27 mouse cellular contexts compared by ENCODE assay signal in the genomic region with DNA sequence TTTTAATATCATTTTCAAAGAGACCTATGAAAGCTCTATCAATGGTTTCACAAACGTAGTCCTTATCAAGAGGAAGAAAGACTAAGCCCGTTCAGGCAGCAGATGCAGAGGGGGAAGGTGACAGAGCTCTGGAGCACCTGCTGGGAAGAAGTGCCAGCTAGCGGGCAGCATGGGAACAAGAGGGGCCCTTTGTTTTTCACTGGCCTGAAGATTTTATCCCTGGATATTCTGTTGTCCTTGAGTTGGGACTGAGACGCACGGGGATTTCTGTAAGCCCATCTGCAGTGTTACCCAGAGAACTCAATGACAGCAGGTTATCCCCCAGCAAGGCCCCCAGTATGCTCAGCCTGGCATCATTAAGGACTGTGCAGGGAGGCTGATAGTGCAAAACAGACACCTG.
DNase-seq lines count a peak whose midpoint lies in the region; ATAC-seq and TF ChIP-seq lines count a peak whose summit lies in the region.
"Had no signal": no experiment of that assay in that cellular context is flagged by ENCODE, and none has a peak within 500 bp of the region (broad histone marks: within the 10 kb centered on the region; RNA-seq: fewer than 3 reads in every experiment).

No protein-coding gene starts in this region.

- H3K36me3 ChIP-seq in hindbrain, postnatal 0 days (ENCODE audit: insufficient read depth, low read length), result no peaks in the 10 kb centered on the region
- H3K36me3 ChIP-seq in hindbrain, embryonic 12.5 days, result no peaks in the 10 kb centered on the region
- H3K36me3 ChIP-seq: embryonic facial prominence, embryonic 10.5 days; embryonic facial prominence, embryonic 13.5 days; forebrain, embryonic 12.5 days; heart, embryonic 13.5 days; hindbrain, embryonic 15.5 days; intestine, embryonic 15.5 days had no signal

- no peak for ATAC-seq in hindbrain, postnatal 0 days
- no peak for ATAC-seq in hindbrain, embryonic 12.5 days (ENCODE audit: low FRiP score)
- ATAC-seq: CD4-positive, CD25-positive, alpha-beta regulatory T cell, adult 4 months; forebrain, postnatal 0 days; intestine, embryonic 15.5 days had no signal

- H3K4me3 ChIP-seq in hindbrain, postnatal 0 days (ENCODE audit: low read length), result no peak overlapping the region
- no peak overlapping the region for H3K4me3 ChIP-seq in hindbrain, embryonic 12.5 days
- H3K4me3 ChIP-seq: embryonic facial prominence, embryonic 10.5 days; embryonic facial prominence, embryonic 13.5 days; erythroblast, embryonic 14.5 days; forebrain, embryonic 12.5 days; gastrocnemius, adult 2 months; heart, embryonic 13.5 days; hindbrain, embryonic 15.5 days; intestine, embryonic 15.5 days had no signal

- H3K27ac ChIP-seq in hindbrain, postnatal 0 days, result no peak overlapping the region
- no peak overlapping the region for H3K27ac ChIP-seq in hindbrain, embryonic 12.5 days
- H3K27ac ChIP-seq: embryonic facial prominence, embryonic 10.5 days; embryonic facial prominence, embryonic 13.5 days; forebrain, embryonic 12.5 days; gastrocnemius, adult 2 months; heart, embryonic 13.5 days; hindbrain, embryonic 15.5 days; intestine, embryonic 15.5 days had no signal

- H3K9ac ChIP-seq in hindbrain, postnatal 0 days (replicated peaks; ENCODE audit: low read length), result no peak overlapping the region
- H3K9ac ChIP-seq in hindbrain, embryonic 12.5 days, result no peak overlapping the region
- H3K9ac ChIP-seq: embryonic facial prominence, embryonic 13.5 days; forebrain, embryonic 12.5 days; forebrain, postnatal 0 days; heart, embryonic 13.5 days; hindbrain, embryonic 15.5 days; intestine, embryonic 15.5 days had no signal

- no peaks in the 10 kb centered on the region for H3K9me3 ChIP-seq in hindbrain, postnatal 0 days (ENCODE audit: low read length)
- H3K9me3 ChIP-seq in hindbrain, embryonic 12.5 days (replicated peaks), result no peaks in the 10 kb centered on the region
- H3K9me3 ChIP-seq: embryonic facial prominence, embryonic 10.5 days; embryonic facial prominence, embryonic 13.5 days; forebrain, embryonic 12.5 days; heart, embryonic 13.5 days; hindbrain, embryonic 15.5 days; intestine, embryonic 15.5 days had no signal

- TF ChIP-seq CTCF in hindbrain, postnatal 0 days (IDR thresholded peaks at IDR 0.05; ENCODE audit: low read depth), result no peak
- TF ChIP-seq CTCF in brain, embryonic 14.5 days (IDR thresholded peaks at IDR 0.05; ENCODE audit: borderline replicate concordance, extremely low read depth, insufficient read depth, insufficient read length), result no peak

- H3K27me3 ChIP-seq in hindbrain, postnatal 0 days (ENCODE audit: insufficient read depth, low read length), result no peaks in the 10 kb centered on the region
- H3K27me3 ChIP-seq in hindbrain, embryonic 12.5 days, result no peaks in the 10 kb centered on the region
- H3K27me3 ChIP-seq: embryonic facial prominence, embryonic 13.5 days; forebrain, embryonic 12.5 days; heart, embryonic 13.5 days; hindbrain, embryonic 15.5 days; intestine, embryonic 15.5 days had no signal

- no peak for TF ChIP-seq POLR2A in brain, embryonic 14.5 days (IDR thresholded peaks at IDR 0.05; ENCODE audit: borderline replicate concordance, extremely low read depth, insufficient read depth, insufficient read length, poor library complexity, severe bottlenecking)

- H3K4me1 ChIP-seq in hindbrain, postnatal 0 days (ENCODE audit: insufficient read depth, low read length), result no peaks in the 10 kb centered on the region
- peaks cover 5% of the 10 kb centered on the region; the same call in 1 of the 2 replicates for H3K4me1 ChIP-seq in hindbrain, embryonic 12.5 days
- H3K4me1 ChIP-seq: embryonic facial prominence, embryonic 13.5 days; heart, embryonic 13.5 days; intestine, embryonic 15.5 days had no signal

- H3K4me2 ChIP-seq in hindbrain, postnatal 0 days (ENCODE audit: low read depth, low read length), result no peak overlapping the region
- no peak overlapping the region for H3K4me2 ChIP-seq in hindbrain, embryonic 12.5 days (replicated peaks)
- H3K4me2 ChIP-seq: embryonic facial prominence, embryonic 13.5 days; forebrain, embryonic 12.5 days; heart, embryonic 13.5 days; hindbrain, embryonic 15.5 days; intestine, embryonic 15.5 days had no signal

- WGBS in hindbrain, postnatal 0 days, result 29% methylated on average over 5 of the region's 5 CpGs
- WGBS in hindbrain, embryonic 12.5 days, result 20% methylated on average over 5 of the region's 5 CpGs

- peak; percentile 9 to 23 for DNase-seq in cerebellum, postnatal 25 days
- DNase-seq in cerebellum, postnatal 4 days (ENCODE audit: low spot score in 2 of 2), result no peak
- peak; percentile 37 for DNase-seq in hindbrain, postnatal 0 days (ENCODE audit: low spot score)
- DNase-seq in brain, embryonic 14.5 days (ENCODE audit: low read depth), result peak; percentile 41
- DNase-seq in retina, embryonic 14.5 days (ENCODE audit: low spot score), result peak; percentile 39
- no peak for DNase-seq in spleen, postnatal 10 days (ENCODE audit: low spot score in 2 of 2)
- DNase-seq: adrenal gland, adult 2 months; adrenal gland, postnatal 14 days; cerebellum, adult 18-20 months; cerebellum, adult 9-11 months; embryo, embryonic 11 days; forebrain, postnatal 0 days; gastrocnemius, adult 2 months; gastrocnemius, postnatal 14 days; heart, adult 18-20 months; heart, postnatal 14 days; heart, postnatal 4 days; kidney, adult 11 months had no signal

Comparison
In these comparisons a context has a peak if more than half of its experiments do, and no peak if none do; other contexts are left out.
1. DNase-seq: peak in cerebellum, postnatal 25 days (2 of 2), hindbrain, postnatal 0 days (single experiment), brain, embryonic 14.5 days (single experiment) and retina, embryonic 14.5 days (single experiment); none in cerebellum, postnatal 4 days (0 of 2) and spleen, postnatal 10 days (0 of 2).